Mouse (Mus musculus): Measurements from ENCODE around the gene Dap. TPM values are rescaled to one million over a fixed set of nuclear protein-coding genes. Genes with fewer than 3 reads are reported as not detected.

The Dap gene
- total and polyA plus RNA-seq, 2 experiments from 2014 or later: 36.8 to 47.5 TPM

- H3K27ac ChIP-seq (ENCODE audit: low read depth): no peak overlapping the region
- no peaks in the 10 kb centered on the region for H3K9me3 ChIP-seq (replicated peaks; ENCODE audit: control insufficient read depth, low read length)
- H3K4me1 ChIP-seq (ENCODE audit: control insufficient read depth, insufficient read depth): peaks cover 14% of the 10 kb centered on the region
- H3K36me3 ChIP-seq (replicated peaks; ENCODE audit: control insufficient read depth, insufficient read depth, low read length): no peaks in the 10 kb centered on the region
- ATAC-seq (ENCODE audit: insufficient read depth, low read depth): peak; percentile 62
- no peak overlapping the region for H3K4me3 ChIP-seq (ENCODE audit: low read depth, low read length)
- no peak overlapping the region for H3K4me2 ChIP-seq (ENCODE audit: low read depth, low read length)
- H3K27me3 ChIP-seq (ENCODE audit: control insufficient read depth, insufficient read depth, low read length): no peaks in the 10 kb centered on the region
- 52% methylated on average over 6 of the region's 6 CpGs for WGBS
- no peak overlapping the region for H3K9ac ChIP-seq (replicated peaks; ENCODE audit: low read depth, low read length)
- TF ChIP-seq EP300 (IDR thresholded peaks at IDR 0.05; ENCODE audit: low read depth) (no peak), CTCF (IDR thresholded peaks at IDR 0.05; ENCODE audit: low read depth) (no peak)
- DNase-seq (ENCODE audit: low spot score): no peak
These were observed 31.6 kb downstream of the Dap start for GRCm38 (mm10) chr15:31255762-31256161.

GRCm38 (mm10) chr15:31257329-31257728 lies 33.2 kb downstream of the Dap start:
- H3K4me1 ChIP-seq (ENCODE audit: control insufficient read depth, insufficient read depth): peaks cover 11% of the 10 kb centered on the region; the same call in 1 of the 2 replicates
- ATAC-seq (ENCODE audit: insufficient read depth, low read depth): no peak
- WGBS: 83% methylated on average over 1 of the region's 1 CpGs

GRCm38 (mm10) chr15:31258029-31258692 lies 34.0 kb downstream of the Dap start:
- no peaks in the 10 kb centered on the region for H3K9me3 ChIP-seq (replicated peaks; ENCODE audit: control insufficient read depth, low read length)
- H3K4me1 ChIP-seq (ENCODE audit: control insufficient read depth, insufficient read depth): peaks cover 3% of the 10 kb centered on the region; the same call in 1 of the 2 replicates
- no peak overlapping the region for H3K9ac ChIP-seq (replicated peaks; ENCODE audit: low read depth, low read length)
- no peak overlapping the region for H3K4me2 ChIP-seq (ENCODE audit: low read depth, low read length)
- no peak overlapping the region for H3K27ac ChIP-seq (ENCODE audit: low read depth)
- H3K36me3 ChIP-seq (replicated peaks; ENCODE audit: control insufficient read depth, insufficient read depth, low read length): no peaks in the 10 kb centered on the region
- WGBS: 75% methylated on average over 21 of the region's 21 CpGs
- ATAC-seq (ENCODE audit: insufficient read depth, low read depth): no peak
- no peaks in the 10 kb centered on the region for H3K27me3 ChIP-seq (ENCODE audit: control insufficient read depth, insufficient read depth, low read length)
- no peak overlapping the region for H3K4me3 ChIP-seq (ENCODE audit: low read depth, low read length)
- no peak for DNase-seq (ENCODE audit: low spot score)
- TF ChIP-seq EP300 (IDR thresholded peaks at IDR 0.05; ENCODE audit: low read depth): no peak
- no peak for TF ChIP-seq CTCF (IDR thresholded peaks at IDR 0.05; ENCODE audit: low read depth)

More at GRCm38 (mm10) chr15:31257329-31257728, 33.2 kb downstream of the Dap start:
- TF ChIP-seq EP300 (IDR thresholded peaks at IDR 0.05; ENCODE audit: low read depth) (no peak), CTCF (IDR thresholded peaks at IDR 0.05; ENCODE audit: low read depth) (no peak)
- no peak overlapping the region for H3K9ac ChIP-seq (replicated peaks; ENCODE audit: low read depth, low read length)
- H3K9me3 ChIP-seq (replicated peaks; ENCODE audit: control insufficient read depth, low read length): no peaks in the 10 kb centered on the region
- H3K36me3 ChIP-seq (replicated peaks; ENCODE audit: control insufficient read depth, insufficient read depth, low read length): no peaks in the 10 kb centered on the region
- DNase-seq (ENCODE audit: low spot score): no peak
- H3K4me3 ChIP-seq (ENCODE audit: low read depth, low read length): no peak overlapping the region
- no peaks in the 10 kb centered on the region for H3K27me3 ChIP-seq (ENCODE audit: control insufficient read depth, insufficient read depth, low read length)
- no peak overlapping the region for H3K27ac ChIP-seq (ENCODE audit: low read depth)
- H3K4me2 ChIP-seq (ENCODE audit: low read depth, low read length): no peak overlapping the region

- H3K4me3 ChIP-seq (ENCODE audit: low read depth, low read length): no peak overlapping the region
- no peak for DNase-seq (ENCODE audit: low spot score)
- H3K4me2 ChIP-seq (ENCODE audit: low read depth, low read length): no peak overlapping the region
- H3K4me1 ChIP-seq (ENCODE audit: control insufficient read depth, insufficient read depth): peaks cover 3% of the 10 kb centered on the region; the same call in 1 of the 2 replicates
- 74% methylated on average over 18 of the region's 18 CpGs for WGBS
- H3K9ac ChIP-seq (replicated peaks; ENCODE audit: low read depth, low read length): no peak overlapping the region
- no peaks in the 10 kb centered on the region for H3K9me3 ChIP-seq (replicated peaks; ENCODE audit: control insufficient read depth, low read length)
- TF ChIP-seq CTCF (IDR thresholded peaks at IDR 0.05; ENCODE audit: low read depth) (peak; percentile 65), EP300 (IDR thresholded peaks at IDR 0.05; ENCODE audit: low read depth) (no peak)
- no peak overlapping the region for H3K27ac ChIP-seq (ENCODE audit: low read depth)
- H3K27me3 ChIP-seq (ENCODE audit: control insufficient read depth, insufficient read depth, low read length): no peaks in the 10 kb centered on the region
- H3K36me3 ChIP-seq (replicated peaks; ENCODE audit: control insufficient read depth, insufficient read depth, low read length): no peaks in the 10 kb centered on the region
- no peak for ATAC-seq (ENCODE audit: insufficient read depth, low read depth)
These were observed 34.8 kb downstream of the Dap start for GRCm38 (mm10) chr15:31258693-31259439.

GRCm38 (mm10) chr15:31261094-31261493 lies 37.0 kb downstream of the Dap start:
- Histone ChIP-seq H3K9ac (replicated peaks; ENCODE audit: low read depth, low read length) (no peak overlapping the region), H3K4me2 (ENCODE audit: low read depth, low read length) (no peak overlapping the region), H3K27ac (ENCODE audit: low read depth) (no peak overlapping the region), H3K27me3 (ENCODE audit: control insufficient read depth, insufficient read depth, low read length) (no peaks in the 10 kb centered on the region), H3K4me3 (ENCODE audit: low read depth, low read length) (no peak overlapping the region), H3K4me1 (ENCODE audit: control insufficient read depth, insufficient read depth) (peaks cover under 1% of the 10 kb centered on the region; the same call in 1 of the 2 replicates), H3K9me3 (replicated peaks; ENCODE audit: control insufficient read depth, low read length) (no peaks in the 10 kb centered on the region), H3K36me3 (replicated peaks; ENCODE audit: control insufficient read depth, insufficient read depth, low read length) (no peaks in the 10 kb centered on the region)
- TF ChIP-seq CTCF (IDR thresholded peaks at IDR 0.05; ENCODE audit: low read depth): no peak
- TF ChIP-seq EP300 (IDR thresholded peaks at IDR 0.05; ENCODE audit: low read depth): no peak
- ATAC-seq (ENCODE audit: insufficient read depth, low read depth) (no peak), DNase-seq (ENCODE audit: low spot score) (no peak)
- 79% methylated on average over 10 of the region's 10 CpGs for WGBS
